Mouse (Mus musculus) liver, adult (tissue): ENCODE measurements at regions not wholly inside any gene's neighbourhood (a gene's known extent, or its start where the extent isn't known, plus 50 kb on each side); places are given as distances from the start of the nearest gene placed in this dataset.

Experiments used
- GATA4 ChIP-seq: IDR thresholded peaks from 2 replicates; pipeline ENCODE4 v1.6.1; 2014; ENCODE audit warnings: mild to moderate bottlenecking, low read length; ENCODE audit not compliant: insufficient replicate concordance

DNA sequence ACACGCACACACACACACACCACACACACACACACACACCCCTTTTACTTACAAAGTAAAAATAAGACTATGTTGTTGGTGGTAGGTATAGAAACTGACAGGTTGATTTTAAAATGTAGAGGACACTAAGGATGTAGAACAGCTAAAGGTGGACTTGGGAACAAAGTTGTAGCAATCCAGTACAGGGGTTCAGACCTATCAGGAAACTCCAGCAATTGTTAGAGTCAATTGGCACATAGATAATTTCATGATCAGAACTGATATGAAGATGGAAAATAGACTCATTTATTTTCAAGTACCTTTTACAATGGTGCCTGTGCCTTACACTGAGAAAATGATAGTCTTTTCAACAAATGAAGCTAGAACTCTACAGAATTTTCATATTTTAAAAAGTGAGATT, 122.3 kb upstream of the Max start:
- no peak for TF ChIP-seq GATA4

DNA sequence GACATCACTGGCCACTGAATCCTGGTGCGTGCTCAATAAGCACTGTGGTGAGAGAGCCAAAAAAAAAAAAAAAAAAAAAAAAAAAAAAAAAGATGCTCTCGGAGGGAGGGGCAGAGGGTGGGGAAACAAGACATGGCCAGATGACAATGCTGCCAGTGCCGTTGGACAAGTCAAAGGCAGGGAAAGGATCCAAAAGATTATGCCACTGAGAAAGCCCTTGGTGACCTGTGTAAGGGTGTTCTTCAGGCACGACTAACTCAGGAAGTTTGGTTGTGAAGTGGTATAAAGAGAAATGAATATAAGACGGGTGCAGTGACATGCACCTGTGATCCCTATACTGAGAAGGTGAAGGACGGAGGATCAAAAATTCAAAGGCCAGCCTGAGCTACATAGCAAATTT, 121.8 kb upstream of the Max start:
- TF ChIP-seq GATA4 = no peak

DNA sequence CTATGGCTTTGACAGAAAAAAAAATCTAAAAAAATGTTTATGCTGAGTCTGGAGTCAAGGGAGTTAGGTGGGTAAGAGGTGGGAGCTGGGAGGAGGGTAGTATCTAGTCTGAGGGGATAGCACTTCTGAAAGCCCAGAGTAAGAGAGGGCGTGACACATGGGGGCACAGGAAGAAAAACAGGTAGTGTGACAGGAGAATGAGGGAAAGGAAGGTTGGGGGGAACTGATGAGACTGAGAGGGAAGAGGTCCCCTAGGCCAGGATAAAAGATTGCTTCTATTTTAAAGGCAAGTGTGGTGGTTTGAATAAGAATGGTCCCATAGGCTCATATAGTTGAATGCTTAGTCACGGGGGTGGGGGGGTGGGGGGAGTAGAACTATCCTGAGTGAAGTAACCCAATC, 119.8 kb upstream of the Max start:
- TF ChIP-seq GATA4 = no peak

DNA sequence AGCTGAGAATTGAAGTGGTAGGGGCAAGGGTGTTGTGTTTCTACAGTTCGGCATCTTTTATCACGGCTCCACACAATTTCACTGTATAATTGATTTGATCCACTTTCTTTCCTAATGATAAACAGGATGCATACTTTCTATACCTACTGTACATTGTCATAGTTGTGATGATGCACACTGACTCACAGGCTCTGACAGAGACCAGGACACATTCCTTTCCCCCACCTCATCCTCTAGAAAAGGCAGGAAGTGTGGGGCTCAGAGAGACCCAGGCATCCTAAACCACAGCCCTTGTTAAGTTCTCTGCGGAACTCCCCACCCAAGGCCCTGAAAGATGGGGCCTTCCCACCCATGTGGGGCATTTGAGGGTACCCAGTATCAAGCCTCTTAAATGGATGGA, 117.5 kb upstream of the Max start:
- TF ChIP-seq GATA4 = no peak

DNA sequence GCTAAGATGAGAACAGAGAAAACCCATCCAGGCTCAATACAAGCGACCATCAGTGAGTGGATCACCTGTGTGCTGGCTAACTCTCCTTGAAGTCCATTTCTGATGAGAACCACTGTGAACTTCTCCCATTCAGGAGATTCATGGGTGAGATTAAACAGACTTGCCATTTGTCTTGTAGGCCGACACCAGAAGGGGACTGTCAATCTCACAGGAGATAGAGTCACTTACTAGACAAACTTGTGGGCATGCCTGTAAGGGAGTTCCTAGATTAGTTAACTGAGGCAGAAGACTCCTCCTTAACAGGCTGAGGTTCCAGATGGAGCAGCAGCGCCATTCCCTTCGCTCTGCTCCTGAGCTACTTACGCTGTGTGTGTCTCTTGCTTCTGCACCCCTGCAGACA, 114.7 kb upstream of the Max start:
- no peak for TF ChIP-seq GATA4

DNA sequence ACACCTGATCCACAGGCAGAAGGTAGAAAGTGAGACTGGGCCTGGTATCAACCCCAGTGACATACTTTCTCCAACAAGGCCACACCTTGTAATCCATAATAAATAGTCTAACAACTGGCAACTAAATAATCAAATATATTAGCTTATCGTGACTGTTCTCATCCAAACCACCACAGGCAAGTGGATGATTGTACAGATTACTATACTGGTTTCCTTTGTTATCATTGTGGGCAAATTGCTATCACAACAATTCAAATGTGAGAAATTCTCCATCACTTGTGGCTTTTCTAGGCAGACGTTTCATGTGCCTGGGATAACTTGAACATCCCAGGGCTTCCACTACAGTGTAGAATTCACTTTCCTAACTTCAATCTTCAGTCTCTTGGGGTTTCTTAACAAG, 112.6 kb upstream of the Max start:
- no peak for TF ChIP-seq GATA4

DNA sequence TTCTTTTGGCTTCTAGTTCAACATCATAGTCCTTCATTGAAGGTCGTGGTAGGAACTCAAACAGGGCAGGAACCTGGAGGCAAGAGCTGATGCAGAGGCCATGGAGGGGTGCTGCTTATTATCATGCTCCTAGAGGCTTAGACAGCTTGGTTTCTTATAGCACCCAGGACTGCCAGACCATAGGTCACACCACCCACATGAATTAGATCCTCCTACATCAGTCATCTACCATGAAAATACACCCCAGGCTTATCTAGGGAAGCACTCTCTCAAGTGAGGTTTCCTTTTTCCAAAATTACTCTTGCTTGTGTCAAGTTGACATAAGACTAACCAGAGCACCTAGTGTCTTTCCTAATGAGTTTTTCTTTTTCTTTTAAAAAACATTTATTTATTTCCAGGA, 109.7 kb upstream of the Max start:
- TF ChIP-seq GATA4 = no peak

DNA sequence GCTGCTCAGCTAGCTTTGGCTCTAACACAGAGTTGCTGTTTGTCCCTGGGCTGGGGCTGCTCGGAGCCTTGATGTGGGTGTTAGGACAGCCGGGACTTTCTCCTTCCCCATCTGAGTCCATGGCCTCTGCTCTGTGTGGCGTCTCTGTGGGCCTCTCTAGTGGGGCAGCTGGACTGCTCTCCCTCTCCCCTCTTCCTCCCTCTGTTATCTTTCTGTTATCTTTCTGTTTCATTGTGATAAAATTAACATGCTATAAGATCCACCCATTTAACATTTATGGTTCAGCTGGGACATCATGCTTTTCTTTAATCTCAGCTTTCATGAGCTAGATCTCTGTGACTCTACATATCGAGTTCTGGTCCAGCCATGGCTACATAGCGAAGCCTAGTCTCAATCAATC, 105.9 kb upstream of the Max start:
- no peak for TF ChIP-seq GATA4

DNA sequence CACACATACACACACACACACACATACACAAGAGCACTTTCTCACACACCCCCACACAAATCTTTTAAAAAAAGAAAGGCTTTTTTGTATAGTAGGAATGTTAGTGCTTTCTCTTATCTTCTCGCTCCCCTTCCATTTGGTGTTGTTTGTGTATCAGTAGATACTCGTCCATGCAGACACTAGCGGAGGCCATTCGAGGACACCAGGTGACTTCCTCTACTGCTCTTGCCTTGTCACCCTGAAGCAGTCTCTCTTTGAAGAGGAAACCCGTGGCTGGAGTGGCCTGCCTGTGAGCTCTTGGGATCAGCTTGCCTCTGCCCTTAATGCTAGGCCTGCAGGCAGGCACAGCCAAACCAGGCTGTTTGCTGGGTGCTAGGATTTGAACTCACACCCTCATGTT, 105.1 kb upstream of the Max start:
- TF ChIP-seq GATA4 = no peak

DNA sequence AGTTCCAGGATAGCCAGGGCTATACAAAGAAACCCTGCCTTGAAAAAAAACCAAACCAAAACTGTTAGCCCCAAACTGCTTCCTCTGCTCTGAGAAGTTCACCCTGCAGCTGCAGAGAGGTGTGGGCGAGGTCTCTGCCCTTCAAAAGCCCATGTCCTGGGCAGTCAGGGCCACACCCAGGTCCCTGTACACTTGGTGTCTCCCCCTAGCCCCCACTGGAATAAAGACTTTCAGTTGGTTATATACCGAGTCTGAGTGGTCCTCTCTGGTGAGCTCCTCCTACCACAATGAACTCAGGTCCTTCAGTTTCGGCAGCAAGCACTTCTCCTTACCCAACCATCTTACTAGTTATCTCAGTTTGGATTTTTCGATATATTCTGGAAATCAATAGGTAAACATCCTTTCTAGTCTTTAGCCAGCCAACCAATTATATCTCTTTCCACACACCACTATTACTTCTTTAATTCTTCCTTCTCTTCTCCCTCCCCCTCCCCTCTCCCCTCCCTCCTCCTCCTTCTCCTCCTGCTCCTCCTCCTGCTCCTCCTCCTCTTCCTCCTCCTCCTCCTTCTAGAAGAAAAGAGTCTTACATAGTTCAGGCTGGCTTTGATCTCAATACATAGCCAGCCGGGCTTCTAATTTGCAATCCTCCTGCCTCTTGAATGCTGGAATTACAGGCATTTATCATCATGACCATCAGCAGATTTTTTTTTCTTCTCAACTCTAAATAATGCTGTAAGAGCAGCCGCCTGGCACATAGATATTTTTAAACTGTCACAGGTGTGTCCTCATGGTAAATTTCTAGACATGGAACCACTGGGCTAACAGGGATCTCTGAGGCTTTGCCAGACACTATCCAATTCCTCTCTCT, 103.9 kb upstream of the Max start:
- TF ChIP-seq GATA4 = no peak

DNA sequence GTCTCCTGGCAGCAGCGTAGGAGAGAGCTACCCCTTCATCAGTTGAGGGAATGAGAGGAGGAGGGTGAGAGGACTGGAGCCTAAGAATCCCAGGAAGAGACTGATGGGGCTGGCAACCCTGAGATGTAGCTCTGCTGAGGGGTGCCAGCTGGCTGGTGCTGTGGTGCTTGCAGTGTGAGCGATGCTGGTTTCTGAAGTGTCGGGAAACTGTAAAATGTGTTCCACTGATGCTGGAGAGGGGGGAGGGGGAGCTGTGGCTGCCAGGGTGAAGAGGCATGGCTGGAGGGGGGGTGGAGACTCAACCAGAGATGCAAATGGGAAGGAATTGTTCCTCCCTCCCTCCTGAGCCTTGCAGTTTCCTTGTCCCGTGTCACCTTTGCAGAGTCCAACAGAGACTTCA, 102.0 kb upstream of the Max start:
- no peak for TF ChIP-seq GATA4

DNA sequence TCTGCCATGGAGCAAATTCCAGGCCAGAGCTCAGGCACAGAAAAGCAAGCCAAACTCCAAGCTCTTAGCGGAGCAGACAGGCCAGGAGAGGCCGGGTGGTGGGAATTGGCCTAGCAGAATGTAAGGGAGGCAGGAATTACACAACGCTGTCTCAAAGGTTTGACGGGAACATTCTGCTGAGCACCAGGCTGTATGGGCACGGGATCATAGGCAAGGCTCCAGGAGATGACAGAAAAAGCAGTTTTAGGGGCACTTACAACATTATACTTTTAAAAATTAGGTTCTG, 99.5 kb upstream of the Max start:
- no peak for TF ChIP-seq GATA4

DNA sequence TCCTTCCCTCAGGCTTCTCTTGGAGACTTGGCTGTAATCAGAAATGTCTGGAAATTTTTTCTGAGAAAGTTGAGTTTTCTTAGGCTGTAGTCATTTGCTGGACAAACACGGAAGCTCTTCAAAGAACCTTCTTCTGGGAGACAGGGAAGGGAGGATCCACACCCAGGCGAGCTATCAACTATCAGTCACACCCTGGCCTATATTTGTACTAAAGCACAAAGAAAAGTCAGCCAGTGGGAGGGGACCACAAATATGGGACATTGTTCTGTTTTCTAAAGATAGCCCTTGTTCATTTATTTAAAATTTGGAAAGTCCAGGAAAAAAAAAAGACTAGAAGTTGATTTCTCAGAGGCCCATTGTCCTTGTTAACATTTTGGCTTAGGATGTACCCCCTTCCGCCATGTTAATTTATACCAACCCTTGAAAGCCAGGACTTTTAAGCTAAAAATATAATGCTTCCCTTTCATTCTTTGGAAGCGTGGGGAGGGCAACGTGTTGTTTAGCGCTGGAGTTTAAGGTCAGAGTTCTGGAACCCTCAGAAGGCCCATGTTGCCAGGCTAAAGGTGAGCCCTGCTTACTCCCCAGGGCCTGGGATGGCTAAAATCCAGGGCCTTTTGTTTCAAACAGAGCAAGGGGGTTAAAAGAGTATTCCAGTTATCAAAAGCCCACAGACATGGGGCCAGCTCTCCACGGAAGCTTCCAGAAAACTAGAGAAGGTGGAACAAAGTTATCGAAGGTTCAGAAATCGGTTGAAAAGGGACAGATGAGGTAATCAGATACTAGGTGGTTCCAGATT, 99.0 kb upstream of the Max start:
- TF ChIP-seq GATA4 = no peak

DNA sequence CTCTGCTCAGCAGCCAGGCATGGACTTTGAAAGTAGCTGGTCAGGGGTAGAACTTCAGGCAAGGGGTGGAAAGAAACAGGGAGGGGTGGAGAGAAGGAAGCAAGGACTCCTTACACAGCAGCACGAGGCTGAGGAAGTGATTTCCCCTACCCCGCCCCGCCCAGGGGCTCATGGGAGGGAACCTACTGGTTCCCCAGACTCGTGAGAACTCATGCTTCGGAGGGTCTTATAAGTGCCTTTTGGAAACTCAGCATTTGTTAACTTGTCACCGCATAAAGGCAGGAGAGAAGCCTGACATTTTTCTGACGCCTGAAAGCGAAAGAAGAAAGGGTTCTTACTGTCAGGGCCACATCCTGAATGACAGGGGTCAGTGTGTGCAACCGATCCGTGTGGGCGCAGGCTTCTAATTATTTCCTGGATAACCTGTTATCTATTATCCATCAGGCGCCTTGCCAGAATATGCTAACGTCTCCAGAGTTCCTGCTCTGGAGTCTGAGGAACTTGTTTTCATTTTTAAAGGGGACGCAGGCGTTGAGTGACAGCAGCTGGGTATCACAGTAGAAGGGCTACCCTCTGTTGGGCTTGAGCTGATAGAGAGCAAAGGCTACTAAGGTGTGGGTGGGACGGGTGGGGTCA, 98.2 kb upstream of the Max start:
- TF ChIP-seq GATA4 = no peak

DNA sequence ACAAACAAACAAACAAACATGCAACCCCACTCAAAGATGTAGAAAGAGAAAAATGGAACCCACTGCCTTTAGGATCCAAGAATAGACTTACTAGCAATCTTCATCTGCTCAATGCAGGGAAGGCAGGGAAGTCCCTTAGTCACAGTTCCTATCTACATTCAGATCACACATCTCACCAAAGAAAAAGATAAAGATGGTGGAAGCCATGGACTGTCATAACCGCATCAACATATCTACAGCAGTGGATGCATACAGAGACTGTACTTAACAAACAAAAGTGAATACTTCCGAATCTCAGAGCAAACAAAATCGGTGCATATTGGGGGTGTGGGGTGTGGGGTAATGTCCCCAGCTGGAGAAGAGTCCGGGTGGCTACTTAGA, 97.7 kb upstream of the Max start:
- TF ChIP-seq GATA4 = no peak

DNA sequence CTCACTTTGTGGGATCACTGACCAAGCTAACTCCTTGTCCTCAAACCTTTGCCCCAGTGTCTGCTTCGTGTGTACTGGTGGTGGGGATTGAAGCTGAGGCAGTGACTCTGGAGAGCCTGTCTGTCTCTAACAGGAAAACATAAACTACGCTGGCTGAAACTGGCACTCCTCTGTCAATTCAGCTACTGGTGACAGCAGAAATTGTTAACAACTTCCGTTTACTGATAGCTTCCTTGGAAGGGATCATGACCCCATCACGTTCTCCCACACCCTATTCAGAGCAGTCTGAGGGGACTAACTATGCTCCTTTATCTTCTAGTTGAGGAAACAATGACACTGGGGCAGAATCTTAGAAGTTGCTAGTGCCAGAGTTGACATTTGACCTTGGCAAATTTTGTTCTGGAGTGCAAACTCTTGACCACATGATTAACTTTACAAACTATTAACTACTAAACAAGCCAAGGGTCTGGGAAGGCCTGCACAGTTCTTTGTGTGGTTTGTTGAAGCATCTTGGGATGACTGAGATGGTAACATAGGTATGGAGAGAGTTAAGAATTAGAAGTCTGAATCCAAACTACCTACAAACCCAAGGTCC, 96.7 kb upstream of the Max start:
- TF ChIP-seq GATA4 = no peak

DNA sequence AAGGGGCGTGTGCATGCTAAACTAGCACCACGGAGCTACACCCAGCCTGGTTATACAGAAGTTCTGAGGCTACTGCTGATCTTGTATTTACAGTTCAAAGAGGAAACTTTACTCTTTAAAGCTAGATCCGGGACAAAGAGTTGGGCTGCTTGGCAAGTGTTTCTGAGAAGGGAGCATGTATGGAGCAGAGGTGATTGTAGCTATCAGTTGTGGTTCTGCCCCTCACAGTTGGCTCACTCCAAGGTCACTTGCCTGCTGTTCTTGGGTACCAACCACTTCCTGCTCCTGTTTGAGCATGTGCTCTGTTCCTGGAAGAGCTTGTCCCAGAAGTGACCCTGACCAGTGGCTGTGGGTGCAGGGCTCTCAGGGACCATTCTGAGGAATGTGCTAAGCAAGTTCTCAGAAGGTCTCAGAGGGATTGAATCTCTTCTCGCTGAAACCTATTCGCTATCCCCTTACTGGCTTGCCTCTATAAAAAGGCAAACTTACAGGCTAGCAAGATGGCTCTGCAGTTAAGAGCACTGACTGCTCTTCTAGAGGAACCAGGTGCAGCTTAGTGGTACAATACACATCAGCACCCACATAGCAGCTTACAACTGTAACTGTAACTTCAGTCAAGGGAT, 94.9 kb upstream of the Max start:
- TF ChIP-seq GATA4 = no peak
